Mouse (Mus musculus): Measurements from ENCODE around the gene Slc22a21. TPM values are rescaled to one million over a fixed set of nuclear protein-coding genes. Genes with fewer than 3 reads are reported as not detected.
"Not testable (repeated sequence)": the region's sequence is repeated elsewhere in the genome, so short reads cannot be mapped to it uniquely, and the experiment has no call there.

Slc22a21 gene
- polyA plus RNA-seq, 1 experiment = 68.6 TPM

DNA sequence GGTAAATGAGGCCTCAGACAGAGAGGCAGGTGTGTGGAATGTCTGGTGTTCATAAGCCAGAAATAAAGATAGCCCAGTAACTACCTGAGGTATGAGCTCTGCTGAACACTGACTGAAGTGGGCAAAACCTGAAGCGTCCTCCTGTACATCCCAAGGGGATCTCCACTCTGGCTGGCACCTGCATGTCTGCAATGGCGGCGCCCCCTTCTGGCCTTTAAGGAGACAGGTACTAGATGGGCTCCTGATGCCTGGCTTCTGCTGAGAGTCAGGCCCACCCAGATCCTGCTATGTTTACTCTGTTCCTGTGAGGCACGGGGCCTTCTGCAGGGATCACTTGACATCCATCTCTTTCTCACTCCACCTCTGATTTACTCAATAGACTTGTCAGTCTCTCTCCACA lies 22.0 kb downstream of the Slc22a21 start:
- H3K27me3 ChIP-seq (ENCODE audit: control insufficient read depth, insufficient read depth, low read length); H3K4me1 ChIP-seq (ENCODE audit: control insufficient read depth, insufficient read depth, low read length); H3K36me3 ChIP-seq (ENCODE audit: control insufficient read depth, insufficient read depth, low read length); H3K4me3 ChIP-seq (ENCODE audit: control insufficient read depth, low read depth, low read length); H3K27ac ChIP-seq (ENCODE audit: control insufficient read depth, insufficient read depth, low read depth, low read length): not testable (repeated sequence)
- TF ChIP-seq CTCF (IDR thresholded peaks at IDR 0.05; ENCODE audit: control insufficient read depth, insufficient read depth, insufficient replicate concordance, low read depth, low read length) = peak; percentile 4; the same call in 1 of the 2 replicates

DNA sequence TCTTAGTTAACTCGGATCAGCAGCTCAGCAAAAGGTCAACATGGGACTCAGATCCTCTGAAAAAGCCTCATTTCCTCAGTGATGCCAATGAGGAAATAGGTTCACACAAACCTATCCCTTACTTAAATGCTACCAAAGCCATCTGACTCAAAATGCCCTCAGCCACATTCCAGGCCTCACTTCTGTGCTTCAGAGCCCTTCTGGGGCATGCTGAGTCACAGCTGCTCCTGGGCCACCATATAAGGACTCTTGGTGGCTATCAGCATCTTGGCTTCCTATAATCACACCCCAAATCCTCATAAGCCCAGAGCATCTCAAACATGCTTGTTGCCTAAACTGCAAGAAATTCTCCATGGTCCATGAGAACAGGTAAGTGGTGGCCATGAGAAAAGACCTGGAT lies 23.5 kb downstream of the Slc22a21 start:
- Histone ChIP-seq H3K4me3 (ENCODE audit: control insufficient read depth, low read depth, low read length) (no peak overlapping the region), H3K27me3 (ENCODE audit: control insufficient read depth, insufficient read depth, low read length) (no peaks in the 10 kb centered on the region), H3K36me3 (ENCODE audit: control insufficient read depth, insufficient read depth, low read length) (no peaks in the 10 kb centered on the region; the same call in 1 of the 2 replicates), H3K27ac (ENCODE audit: control insufficient read depth, insufficient read depth, low read depth, low read length) (no peak overlapping the region), H3K4me1 (ENCODE audit: control insufficient read depth, insufficient read depth, low read length) (no peaks in the 10 kb centered on the region)
- TF ChIP-seq POLR2A (IDR thresholded peaks at IDR 0.05; ENCODE audit: control insufficient read depth, low read depth, low read length) (no peak), CTCF (IDR thresholded peaks at IDR 0.05; ENCODE audit: control insufficient read depth, insufficient read depth, insufficient replicate concordance, low read depth, low read length) (no peak)

DNA sequence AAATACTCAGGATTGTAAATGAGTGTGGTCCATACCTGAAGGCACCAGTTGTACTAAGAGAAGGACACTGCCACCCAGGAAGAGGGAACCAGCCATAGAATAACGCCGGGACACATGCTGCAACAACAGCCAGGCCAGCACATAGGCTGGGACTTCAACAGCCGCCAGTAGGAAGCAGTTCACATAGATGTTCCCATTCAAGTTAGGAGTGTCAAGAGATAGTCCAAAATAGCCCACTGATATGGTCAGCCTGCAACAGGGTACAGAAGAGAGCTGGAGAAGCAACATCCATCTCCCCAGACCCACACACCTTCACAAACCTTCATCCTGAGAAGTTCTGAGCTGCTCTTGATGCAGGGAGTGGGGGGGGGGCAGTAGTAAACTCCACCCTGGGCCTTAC lies 25.5 kb downstream of the Slc22a21 start:
- H3K36me3 ChIP-seq (ENCODE audit: control insufficient read depth, insufficient read depth, low read length) = 0 out of 2 replicates have a peak, but pooled peaks cover 1% of the 10 kb centered on the region
- no peak overlapping the region for H3K4me3 ChIP-seq (ENCODE audit: control insufficient read depth, low read depth, low read length)
- no peaks in the 10 kb centered on the region for H3K27me3 ChIP-seq (ENCODE audit: control insufficient read depth, insufficient read depth, low read length)
- no peaks in the 10 kb centered on the region for H3K4me1 ChIP-seq (ENCODE audit: control insufficient read depth, insufficient read depth, low read length)
- TF ChIP-seq CTCF (IDR thresholded peaks at IDR 0.05; ENCODE audit: control insufficient read depth, insufficient read depth, insufficient replicate concordance, low read depth, low read length) = no peak
- TF ChIP-seq POLR2A (IDR thresholded peaks at IDR 0.05; ENCODE audit: control insufficient read depth, low read depth, low read length) = no peak
- no peak overlapping the region for H3K27ac ChIP-seq (ENCODE audit: control insufficient read depth, insufficient read depth, low read depth, low read length)

DNA sequence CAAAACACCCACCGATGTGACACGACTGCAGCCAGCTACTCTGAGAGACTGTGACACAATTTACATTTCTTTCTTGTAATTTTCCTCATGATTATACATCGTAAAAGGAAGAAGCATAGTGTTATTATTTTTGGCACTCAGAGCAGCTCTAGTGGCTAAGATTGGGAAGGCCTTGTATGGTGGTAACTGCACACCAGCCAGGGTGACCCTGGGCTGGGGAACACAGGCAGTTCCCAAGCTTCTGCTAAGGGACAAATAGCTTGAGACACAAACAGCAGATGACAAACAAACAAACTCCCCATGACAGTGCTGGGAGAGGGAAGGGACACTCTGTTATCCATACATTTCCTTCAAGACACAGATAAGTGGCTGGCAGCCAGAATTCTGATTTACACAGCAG lies 30.0 kb downstream of the Slc22a21 start:
- H3K4me1 ChIP-seq (ENCODE audit: control insufficient read depth, insufficient read depth, low read length); H3K4me3 ChIP-seq (ENCODE audit: control insufficient read depth, low read depth, low read length); H3K36me3 ChIP-seq (ENCODE audit: control insufficient read depth, insufficient read depth, low read length); H3K27ac ChIP-seq (ENCODE audit: control insufficient read depth, insufficient read depth, low read depth, low read length); H3K27me3 ChIP-seq (ENCODE audit: control insufficient read depth, insufficient read depth, low read length): not testable (repeated sequence)

DNA sequence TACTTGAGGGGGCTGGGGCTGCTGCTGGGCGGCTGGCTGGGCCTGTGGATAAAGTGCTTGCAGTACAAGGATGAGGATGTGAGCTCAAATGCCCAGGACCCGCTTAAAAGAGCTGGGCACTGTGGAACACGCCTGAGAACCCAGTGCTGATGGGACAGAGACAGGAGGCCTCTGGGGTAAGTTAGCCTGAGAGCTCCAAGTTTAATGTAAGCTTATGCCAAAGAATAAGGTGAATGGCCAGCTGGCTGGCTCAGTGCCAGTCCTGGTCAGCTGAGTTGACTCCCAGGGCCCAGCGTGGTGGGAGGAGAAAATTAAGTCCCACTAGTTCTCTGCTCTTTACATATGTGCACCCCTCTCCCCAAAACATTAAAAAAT lies 48.2 kb downstream of the Slc22a21 start:
- not testable (repeated sequence) for H3K4me1 ChIP-seq (ENCODE audit: control insufficient read depth, insufficient read depth, low read length); H3K27me3 ChIP-seq (ENCODE audit: control insufficient read depth, insufficient read depth, low read length); H3K36me3 ChIP-seq (ENCODE audit: control insufficient read depth, insufficient read depth, low read length); H3K27ac ChIP-seq (ENCODE audit: control insufficient read depth, insufficient read depth, low read depth, low read length); H3K4me3 ChIP-seq (ENCODE audit: control insufficient read depth, low read depth, low read length)

DNA sequence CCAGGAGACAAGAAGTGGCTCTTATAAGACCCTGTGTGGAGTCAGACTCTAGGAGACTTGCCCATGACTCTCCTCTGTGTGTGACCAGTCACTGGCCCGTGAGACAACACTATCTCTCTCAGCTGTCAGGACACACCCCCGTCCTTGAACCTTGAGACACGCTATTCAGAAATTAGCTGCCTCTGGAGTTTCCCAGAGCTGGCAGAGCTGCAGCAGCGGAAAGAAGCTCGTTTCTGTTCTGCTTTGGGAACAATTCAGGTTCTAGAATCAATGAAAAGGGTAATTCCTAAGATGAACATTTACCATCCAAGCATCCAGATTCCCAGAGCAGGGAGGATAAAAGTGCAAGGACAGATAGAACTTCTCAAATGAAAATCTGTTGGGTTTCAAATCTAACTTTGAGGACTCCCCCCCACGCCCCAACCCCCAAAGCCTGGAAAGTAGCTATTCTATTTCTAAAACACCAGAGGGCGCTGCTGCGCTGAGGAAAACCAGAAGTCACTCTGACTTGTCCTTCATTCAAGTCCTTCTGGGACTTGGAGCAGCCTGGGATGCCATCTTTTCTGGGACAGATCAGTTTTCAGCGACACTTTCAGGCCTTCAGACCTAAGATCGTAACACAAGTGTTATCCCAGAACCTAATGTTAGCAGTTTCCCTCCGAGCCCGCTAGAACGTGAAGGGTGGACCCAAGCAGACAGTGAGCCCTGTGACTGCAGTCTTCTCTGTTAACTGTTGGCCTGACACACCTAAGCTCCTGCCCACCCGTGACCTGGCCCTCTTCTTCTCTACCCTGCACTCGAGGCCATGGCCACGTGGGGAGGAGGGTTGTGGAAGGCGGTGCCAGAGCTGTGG lies 48.8 kb downstream of the Slc22a21 start:
- peaks cover 9% of the 10 kb centered on the region for H3K4me1 ChIP-seq (ENCODE audit: control insufficient read depth, insufficient read depth, low read length)
- H3K36me3 ChIP-seq (ENCODE audit: control insufficient read depth, insufficient read depth, low read length) = no peaks in the 10 kb centered on the region
- H3K4me3 ChIP-seq (ENCODE audit: control insufficient read depth, low read depth, low read length) = no peak overlapping the region
- peak overlapping the region; percentile 42; the same call in 1 of the 2 replicates for H3K27ac ChIP-seq (ENCODE audit: control insufficient read depth, insufficient read depth, low read depth, low read length)
- TF ChIP-seq POLR2A (IDR thresholded peaks at IDR 0.05; ENCODE audit: control insufficient read depth, low read depth, low read length) (no peak), CTCF (IDR thresholded peaks at IDR 0.05; ENCODE audit: control insufficient read depth, insufficient read depth, insufficient replicate concordance, low read depth, low read length) (peak; percentile 63; the same call in 1 of the 2 replicates)
- no peaks in the 10 kb centered on the region for H3K27me3 ChIP-seq (ENCODE audit: control insufficient read depth, insufficient read depth, low read length)

DNA sequence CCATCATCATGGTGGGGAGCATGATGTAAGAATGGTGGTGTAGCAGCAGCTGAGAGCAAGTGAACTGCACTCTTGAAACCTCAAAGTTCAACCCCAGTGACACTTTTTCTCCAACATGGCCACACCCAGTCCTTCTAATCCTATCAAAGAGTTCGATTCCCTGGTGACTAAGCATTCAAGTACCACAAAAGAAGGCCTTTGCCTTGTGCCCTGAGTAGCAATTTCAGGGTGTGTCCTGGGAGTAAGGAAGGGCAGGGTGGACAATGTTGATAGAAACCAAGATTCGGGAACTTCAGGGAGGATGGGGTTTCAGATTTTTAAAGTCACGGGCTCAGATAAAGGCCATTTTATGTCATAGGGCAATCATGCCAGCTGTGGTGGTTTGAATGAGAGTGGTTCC lies 50.4 kb downstream of the Slc22a21 start:
- TF ChIP-seq CTCF (IDR thresholded peaks at IDR 0.05; ENCODE audit: control insufficient read depth, insufficient read depth, insufficient replicate concordance, low read depth, low read length) (no peak), POLR2A (IDR thresholded peaks at IDR 0.05; ENCODE audit: control insufficient read depth, low read depth, low read length) (no peak)
- H3K27ac ChIP-seq (ENCODE audit: control insufficient read depth, insufficient read depth, low read depth, low read length) = no peak overlapping the region
- no peaks in the 10 kb centered on the region for H3K36me3 ChIP-seq (ENCODE audit: control insufficient read depth, insufficient read depth, low read length)
- H3K4me1 ChIP-seq (ENCODE audit: control insufficient read depth, insufficient read depth, low read length) = peaks cover 9% of the 10 kb centered on the region
- H3K27me3 ChIP-seq (ENCODE audit: control insufficient read depth, insufficient read depth, low read length) = no peaks in the 10 kb centered on the region
- no peak overlapping the region for H3K4me3 ChIP-seq (ENCODE audit: control insufficient read depth, low read depth, low read length)

DNA sequence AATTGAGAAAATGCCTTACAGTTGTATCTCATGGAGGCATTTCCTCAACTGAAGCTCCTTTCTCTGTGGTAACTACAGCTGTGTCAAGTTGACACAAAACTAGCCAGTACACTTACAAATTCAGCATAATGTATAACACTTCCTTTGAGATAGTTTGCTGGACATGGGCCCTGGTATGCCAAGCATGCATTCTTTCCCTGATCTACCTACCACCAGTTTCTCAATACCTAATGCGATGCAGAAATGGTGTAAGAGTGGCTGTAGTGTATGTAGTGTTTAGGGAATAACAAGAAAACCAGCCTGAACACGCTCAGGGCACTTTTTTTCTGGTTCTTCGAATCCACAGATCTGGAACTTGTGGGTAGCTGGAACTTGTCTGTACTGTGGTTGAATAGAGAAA lies 51.5 kb downstream of the Slc22a21 start:
- Histone ChIP-seq H3K27me3 (ENCODE audit: control insufficient read depth, insufficient read depth, low read length) (no peaks in the 10 kb centered on the region), H3K4me3 (ENCODE audit: control insufficient read depth, low read depth, low read length) (no peak overlapping the region), H3K36me3 (ENCODE audit: control insufficient read depth, insufficient read depth, low read length) (no peaks in the 10 kb centered on the region), H3K27ac (ENCODE audit: control insufficient read depth, insufficient read depth, low read depth, low read length) (no peak overlapping the region), H3K4me1 (ENCODE audit: control insufficient read depth, insufficient read depth, low read length) (peaks cover 9% of the 10 kb centered on the region)
- TF ChIP-seq POLR2A (IDR thresholded peaks at IDR 0.05; ENCODE audit: control insufficient read depth, low read depth, low read length) = no peak
- TF ChIP-seq CTCF (IDR thresholded peaks at IDR 0.05; ENCODE audit: control insufficient read depth, insufficient read depth, insufficient replicate concordance, low read depth, low read length) = no peak
